ENCODE assay signal across 9 mouse cellular contexts in genomic region chr7:67776636-67777305, GRCm38 (mm10). TPM values are rescaled to one million over a fixed set of nuclear protein-coding genes. Genes with fewer than 3 reads are reported as not detected.
DNase-seq lines count a peak whose midpoint lies in the region; ATAC-seq and TF ChIP-seq lines count a peak whose summit lies in the region.
"Had no signal": no experiment of that assay in that cellular context is flagged by ENCODE, and none has a peak within 500 bp of the region (broad histone marks: within the 10 kb centered on the region; RNA-seq: fewer than 3 reads in every experiment).

No protein-coding gene starts in this region.

- no peaks in the 10 kb centered on the region for H3K4me1 ChIP-seq in kidney, adult 2 months (ENCODE audit: control insufficient read depth, insufficient read depth, low read length)
- H3K4me1 ChIP-seq: limb, embryonic 13.5 days had no signal

- no peak overlapping the region for H3K27ac ChIP-seq in kidney, adult 2 months (ENCODE audit: insufficient read depth, low read depth, low read length)
- H3K27ac ChIP-seq: limb, embryonic 13.5 days had no signal

- WGBS in kidney, adult 2 months = 31% methylated on average over 12 of the region's 12 CpGs

- peak; percentile 28 for DNase-seq in embryo, embryonic 10 days (ENCODE audit: low spot score)
- DNase-seq in embryo, embryonic 11 days = no peak
- peak; percentile 42 for DNase-seq in kidney, adult 2 months
- no peak for DNase-seq in kidney, adult 18-20 months
- DNase-seq in right cerebral cortex, postnatal 4 days = peak; percentile 16
- DNase-seq in right cerebral cortex, postnatal 25 days = no peak
- DNase-seq in spleen, postnatal 14 days (ENCODE audit: low spot score in 2 of 2) = no peak

- no peak for TF ChIP-seq CTCF in kidney, adult 2 months (conservative IDR thresholded peaks at IDR 0.05; ENCODE audit: insufficient read depth, insufficient read length, low read depth, low read length)

- no peaks in the 10 kb centered on the region for H3K36me3 ChIP-seq in kidney, adult 2 months (ENCODE audit: control insufficient read depth, insufficient read depth, low read length)
- H3K36me3 ChIP-seq: limb, embryonic 13.5 days had no signal

- H3K4me3 ChIP-seq in kidney, adult 2 months (ENCODE audit: insufficient read depth, low read depth, low read length) = no peak overlapping the region
- H3K4me3 ChIP-seq: limb, embryonic 13.5 days had no signal

- H3K27me3 ChIP-seq in kidney, adult 2 months (replicated peaks; ENCODE audit: control insufficient read depth, insufficient read depth, low read length) = no peaks in the 10 kb centered on the region
- H3K27me3 ChIP-seq: limb, embryonic 13.5 days had no signal

- no peak for ATAC-seq in activated CD4-positive, CD25-positive, alpha-beta regulatory T cell, adult 4 months

- TF ChIP-seq POLR2A in kidney, adult 2 months (IDR thresholded peaks at IDR 0.05; ENCODE audit: low read depth, low read length) = no peak

RNA-seq across cellular contexts. Expression of gene Synm, which starts 17.2 kb away (rescaled TPM):
- polyA plus RNA-seq in kidney, adult 2 months (2012; rRNA removed) = 0.48 and 1.1 TPM in 2 replicates
- not detected for polyA plus RNA-seq in activated CD4-positive, CD25-positive, alpha-beta regulatory T cell, adult 4 months (2017; shearing (Covaris generic))

Comparison
In these comparisons a context has a peak if more than half of its experiments do, and no peak if none do; other contexts are left out.
1. DNase-seq: peak in embryo, embryonic 10 days (single experiment), kidney, adult 2 months (single experiment) and right cerebral cortex, postnatal 4 days (single experiment); none in embryo, embryonic 11 days (single experiment), kidney, adult 18-20 months (single experiment), right cerebral cortex, postnatal 25 days (single experiment) and spleen, postnatal 14 days (0 of 2).